Mouse (Mus musculus) regulatory T cell (primary cell): Measurements from ENCODE around the gene U2af1l4.

Source experiments
- in situ Hi-C: fragments of 300-600 bp; cut with MboI, MseI; formaldehyde crosslinking; loops from one replicate; pipeline ENCODE4 v1.15.1; 2025; ENCODE audit warnings: high pct_unique_total_duplicates

Gene U2af1l4

GRCm38 (mm10) chr7:30586455-30587020 is 23.4 kb downstream of the U2af1l4 start:
- in situ Hi-C loops, result no loop called here

DNA sequence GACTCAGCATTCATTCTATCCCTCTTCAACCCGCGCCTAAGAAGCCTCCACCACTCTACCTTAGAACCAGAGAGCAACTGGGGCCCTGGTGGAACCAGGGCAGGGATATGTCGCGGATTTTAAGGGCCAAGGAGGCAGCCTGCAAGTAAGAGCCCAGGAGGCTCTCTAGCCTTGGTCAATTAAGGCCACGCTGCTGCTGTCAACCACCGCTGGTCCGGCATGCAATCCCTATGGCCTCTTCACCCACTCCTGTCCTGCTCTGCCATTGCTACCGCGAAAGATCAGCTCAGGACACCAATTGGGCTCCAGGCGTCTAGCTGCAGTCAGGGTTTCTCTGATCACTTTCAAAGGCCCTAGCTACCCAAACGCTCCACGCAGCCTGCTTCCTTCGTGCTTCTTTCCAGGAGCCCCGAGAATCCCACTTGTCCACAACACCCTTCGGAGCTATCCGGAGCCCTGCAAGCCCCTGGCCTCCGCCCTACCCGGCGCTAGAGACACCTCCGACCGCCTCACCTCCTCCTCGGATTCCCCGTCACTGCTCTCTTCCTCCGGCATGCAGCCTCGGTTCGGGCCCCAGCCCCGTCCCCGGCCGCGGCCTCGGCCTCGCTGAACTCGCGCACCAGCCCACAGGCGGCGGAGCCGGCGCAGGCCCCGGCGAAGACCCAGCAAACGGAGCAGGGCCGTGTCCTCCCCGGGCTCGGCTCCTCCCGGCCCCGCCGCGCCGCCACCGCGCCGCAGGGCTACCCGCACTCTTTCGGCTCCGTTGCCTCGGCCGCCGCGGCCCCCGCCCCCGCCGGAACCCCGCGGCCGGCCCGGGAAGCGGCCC is 25.0 kb downstream of the U2af1l4 start:
- in situ Hi-C loops, result no loop called here

- in situ Hi-C loops, result no loop called here
Measured at GRCm38 (mm10) chr7:30588676-30589434, 25.8 kb downstream of the U2af1l4 start, which contains the start of gene Kmt2b. Gene Kmt2b, minus strand, starts transcription at chr7:30588726.

DNA sequence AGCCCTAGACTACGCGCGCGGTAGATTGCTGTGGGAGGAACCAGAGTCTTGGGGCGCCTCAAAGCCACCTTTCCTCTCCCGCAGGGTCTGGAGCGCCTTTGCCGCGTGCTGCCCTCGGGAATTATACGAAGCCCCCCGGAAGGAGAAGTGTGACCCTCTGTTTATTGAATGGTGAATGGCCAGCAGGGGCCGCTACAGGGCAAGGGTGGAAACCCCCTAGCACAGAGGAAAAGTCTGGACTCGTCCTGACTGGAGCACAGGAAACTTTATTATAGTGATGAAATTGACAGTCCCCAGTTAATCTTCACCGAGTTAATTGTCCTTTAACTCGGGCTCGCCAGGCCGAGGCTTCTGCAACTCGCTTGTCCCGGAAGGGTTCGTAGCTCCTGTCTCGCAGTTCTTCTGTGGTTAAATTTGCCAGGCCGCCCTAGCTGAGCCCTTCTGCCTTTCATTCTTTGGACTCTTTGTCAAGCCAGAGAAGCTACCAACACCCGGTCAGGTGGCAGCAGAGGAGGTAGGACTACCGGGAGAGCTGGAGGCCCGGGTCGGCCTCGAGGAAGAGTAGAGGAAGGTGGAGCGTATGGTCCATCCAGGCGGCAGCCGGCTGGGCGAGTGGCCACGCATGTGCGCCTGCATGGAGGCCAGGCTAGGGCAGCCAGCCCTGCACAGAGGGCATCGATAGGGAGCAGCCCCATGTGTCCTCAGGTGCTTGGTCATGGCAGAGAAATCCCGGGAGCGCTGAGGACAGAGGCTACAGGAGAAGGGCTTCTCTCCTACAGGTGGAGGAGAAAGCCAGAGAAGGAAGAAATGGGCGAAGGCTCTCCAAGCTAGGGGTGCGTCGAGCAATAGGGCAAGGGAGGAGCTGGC is 26.6 kb downstream of the U2af1l4 start:
- in situ Hi-C loops, result no loop called here

- in situ Hi-C loops, result no loop called here
Measured at GRCm38 (mm10) chr7:30590927-30591604, 28.0 kb downstream of the U2af1l4 start.

DNA sequence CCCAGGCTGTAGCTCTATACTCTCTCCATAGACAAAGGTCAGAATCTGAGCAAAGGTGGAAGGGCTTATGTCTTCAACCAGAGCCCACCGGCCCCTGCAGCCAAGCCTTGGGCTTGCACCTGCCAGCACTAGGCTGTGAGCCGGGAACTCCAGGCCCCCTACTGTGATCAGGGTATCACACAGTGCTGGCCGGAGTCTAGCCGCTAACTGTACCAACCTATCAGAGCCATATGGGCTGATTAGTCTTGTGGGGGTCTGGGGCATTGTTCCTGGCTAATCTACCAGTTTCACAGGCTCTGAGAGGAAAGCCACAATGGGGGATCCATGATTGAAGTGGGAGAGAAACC is 28.5 kb downstream of the U2af1l4 start:
- in situ Hi-C loops, result no loop called here

DNA sequence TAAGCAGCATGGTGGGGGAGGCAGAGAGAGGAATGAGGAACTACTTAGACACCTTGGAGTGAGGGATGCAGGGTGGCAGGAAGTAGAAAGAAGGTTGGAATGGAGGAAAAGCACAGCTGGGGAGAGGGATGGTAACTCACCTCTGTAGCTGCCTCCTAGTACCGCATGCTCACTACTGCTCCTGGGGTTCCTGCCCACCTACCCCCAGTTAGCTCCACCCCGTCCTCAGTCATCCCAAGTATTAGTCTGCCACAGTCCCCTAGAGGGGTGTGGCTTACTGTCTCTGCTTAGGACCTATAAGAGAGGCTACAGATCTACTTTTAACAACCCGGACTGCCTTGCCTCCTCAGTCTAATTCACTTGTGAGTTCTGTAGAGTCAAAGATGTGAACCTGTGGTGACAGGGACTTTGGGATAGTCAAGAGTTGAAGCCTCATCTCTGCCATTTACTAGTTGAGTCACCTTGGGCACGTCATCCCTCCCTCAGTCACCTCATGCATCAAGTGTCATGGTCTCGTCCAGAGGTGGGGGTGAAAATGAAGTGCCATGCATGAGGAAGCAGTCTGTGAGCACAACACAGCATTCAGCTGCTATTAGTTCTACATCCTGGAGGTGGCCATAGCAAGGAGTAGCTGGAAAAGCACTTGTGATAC is 29.8 kb downstream of the U2af1l4 start:
- in situ Hi-C loops, result no loop called here

DNA sequence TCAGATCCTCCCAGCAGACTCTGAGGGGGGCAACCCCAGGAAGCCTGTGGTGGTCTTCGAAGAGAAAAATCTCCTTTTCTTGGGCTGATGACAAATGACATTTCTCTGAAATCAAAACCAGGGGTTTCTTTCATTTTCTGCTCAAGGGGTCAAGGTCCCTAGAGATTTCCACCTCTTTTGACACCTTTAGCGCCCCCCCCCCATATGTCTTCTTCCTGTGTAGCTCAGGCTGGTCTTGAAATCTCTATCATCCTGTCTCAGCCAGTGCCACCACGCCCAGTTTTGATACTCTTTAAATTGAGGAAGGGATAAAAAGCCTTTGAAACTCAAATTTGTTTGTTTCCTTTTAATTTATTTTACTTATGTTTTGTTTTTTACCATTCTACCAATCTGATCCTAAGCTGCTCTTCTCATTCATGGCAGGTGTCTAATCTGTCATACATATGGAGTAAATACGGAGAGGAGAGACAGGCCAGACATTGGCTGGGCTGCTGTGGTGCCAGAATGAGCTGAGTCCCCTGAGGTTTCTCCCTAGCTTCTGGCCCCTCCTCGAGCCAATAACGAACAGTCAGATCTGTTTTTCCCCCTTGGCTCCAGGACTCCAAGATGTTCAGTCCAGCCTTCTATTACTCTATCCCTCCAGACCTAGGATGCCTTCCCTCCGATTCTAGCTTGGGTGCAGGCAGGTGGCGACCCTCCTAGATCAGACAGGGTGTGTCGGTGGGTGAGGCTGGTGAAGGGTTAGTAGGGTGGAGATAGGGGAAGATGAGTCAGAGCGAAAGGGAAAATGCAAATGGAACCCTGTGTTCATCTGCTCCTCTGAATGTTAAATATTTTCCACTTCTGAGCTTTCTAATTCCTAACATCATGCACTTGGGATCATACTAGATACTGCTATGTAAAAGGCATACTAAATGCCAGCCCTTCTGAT is 30.7 kb downstream of the U2af1l4 start:
- in situ Hi-C loops, result no loop called here

- in situ Hi-C loops, result loop anchor here (5.0 kb wide), 1 partner anchor 1787 kb away; the partner anchor contains the start of gene Hnrnpl
Measured at GRCm38 (mm10) chr7:30594510-30595024, 31.5 kb downstream of the U2af1l4 start.

GRCm38 (mm10) chr7:30596093-30596492 is 33.0 kb downstream of the U2af1l4 start:
- in situ Hi-C loops, result loop anchor here (5.0 kb wide), 1 partner anchor 1789 kb away; the partner anchor contains the start of gene Hnrnpl

DNA sequence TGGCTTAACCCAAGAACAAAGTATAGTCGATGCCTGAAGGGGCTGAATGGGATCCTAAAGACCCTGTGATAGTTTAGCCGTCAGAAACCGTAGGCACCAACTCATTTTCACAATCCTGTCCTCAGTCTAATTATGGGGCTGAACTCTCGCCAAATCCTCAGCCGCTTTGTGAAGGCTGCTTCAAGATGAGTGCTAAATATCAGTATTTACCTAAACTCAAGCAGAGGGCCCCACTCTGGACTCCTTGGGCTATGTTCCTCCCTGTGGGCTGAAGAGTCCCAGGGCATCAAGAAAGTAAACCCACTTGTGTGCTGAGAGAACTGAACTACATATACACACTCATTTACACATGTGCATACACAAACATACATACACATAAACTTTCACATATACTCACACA is 33.7 kb downstream of the U2af1l4 start:
- in situ Hi-C loops, result loop anchor here (5.0 kb wide), 1 partner anchor 1790 kb away; the partner anchor contains the start of gene Hnrnpl

- in situ Hi-C loops, result loop anchor here (5.0 kb wide), 1 partner anchor 1791 kb away; the partner anchor contains the start of gene Hnrnpl
Measured at GRCm38 (mm10) chr7:30598786-30599185, 35.7 kb downstream of the U2af1l4 start, which contains the start of gene Zbtb32. Gene Zbtb32, minus strand, starts transcription at chr7:30598909.

- in situ Hi-C loops, result loop anchor here (5.0 kb wide), 1 partner anchor 1793 kb away; the partner anchor contains the start of gene Hnrnpl
Measured at GRCm38 (mm10) chr7:30599933-30600353, 36.8 kb downstream of the U2af1l4 start.

GRCm38 (mm10) chr7:30600651-30601050 is 37.5 kb downstream of the U2af1l4 start:
- in situ Hi-C loops, result no loop called here

- in situ Hi-C loops, result no loop called here
Measured at GRCm38 (mm10) chr7:30602583-30602982, 39.5 kb downstream of the U2af1l4 start.

GRCm38 (mm10) chr7:30604424-30604823 is 41.3 kb downstream of the U2af1l4 start:
- in situ Hi-C loops, result no loop called here

GRCm38 (mm10) chr7:30604944-30605343 is 41.8 kb downstream of the U2af1l4 start:
- in situ Hi-C loops, result no loop called here

DNA sequence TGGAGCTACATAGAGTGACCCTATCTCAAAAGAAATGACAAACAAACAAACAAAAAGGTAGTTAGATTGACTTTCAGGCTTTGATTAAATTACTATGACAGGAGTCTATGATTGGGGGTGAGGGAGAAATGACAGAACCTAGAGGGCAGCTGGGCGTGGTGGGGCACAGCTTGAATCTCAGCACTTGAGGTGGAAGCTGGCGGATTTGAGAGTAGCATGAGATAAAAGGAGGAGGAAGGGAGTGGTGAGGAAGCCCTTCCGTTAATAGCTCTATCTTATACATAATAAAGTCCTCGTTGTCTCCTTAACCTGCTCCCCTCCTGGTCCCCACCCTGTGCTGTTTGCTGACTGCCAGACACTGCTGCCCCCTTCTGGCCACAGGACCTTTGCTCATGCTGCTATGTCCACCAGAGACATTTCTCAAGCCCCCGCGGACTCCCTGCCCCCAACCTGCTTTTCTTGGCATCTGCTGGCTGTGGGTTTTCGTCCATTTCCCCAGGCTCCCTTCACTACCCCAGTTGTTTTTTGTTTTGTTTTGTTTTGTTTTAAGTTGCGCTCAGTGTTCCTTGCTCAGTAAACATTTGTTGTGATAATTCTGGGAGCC is 44.7 kb downstream of the U2af1l4 start:
- in situ Hi-C loops, result no loop called here
